Mouse (Mus musculus) forebrain, embryonic 15.5 days (tissue): ENCODE results near the gene Prkn. TPM values are rescaled to one million over a fixed set of nuclear protein-coding genes. Genes with fewer than 3 reads are reported as not detected.
A peak's percentile ranks its signal among the peaks of the same experiment; 100 is the strongest.

ENCODE experiments used
- ATAC-seq: fragments of 200-750 bp; cut with Nextera tagmentation; replicated peaks from 2 replicates; pipeline ENCODE4 v1.8.0; 2017; ENCODE audit warnings: mild to moderate bottlenecking, moderate TSS enrichment, moderate library complexity
- H3K27ac ChIP-seq: fragments of 300-500 bp; sonication (generic); replicated peaks from 2 replicates; pipeline ENCODE4 v1.5.1; 2015; ENCODE audit warnings: mild to moderate bottlenecking, inconsistent platforms
- H3K27me3 ChIP-seq: fragments of 300-500 bp; sonication (generic); 2 replicates; pipeline ENCODE4 v1.6.1; 2015; ENCODE audit warnings: inconsistent platforms
- H3K36me3 ChIP-seq: fragments of 300-500 bp; sonication (generic); 2 replicates; pipeline ENCODE4 v1.6.1; 2015; ENCODE audit warnings: mild to moderate bottlenecking, inconsistent platforms
- H3K4me1 ChIP-seq: fragments of 300-500 bp; sonication (generic); 2 replicates; pipeline ENCODE4 v1.6.1; 2015; ENCODE audit warnings: inconsistent platforms
- H3K4me2 ChIP-seq: fragments of 300-500 bp; sonication (generic); replicated peaks from 2 replicates; pipeline ENCODE4 v1.6.1; 2015; ENCODE audit warnings: mild to moderate bottlenecking, inconsistent platforms
- H3K4me3 ChIP-seq: fragments of 300-500 bp; sonication (generic); 2 replicates; pipeline ENCODE4 v1.5.1; 2015; ENCODE audit warnings: mild to moderate bottlenecking, inconsistent platforms
- H3K9ac ChIP-seq: fragments of 300-500 bp; sonication (generic); replicated peaks from 2 replicates; pipeline ENCODE4 v1.6.1; 2015; ENCODE audit warnings: mild to moderate bottlenecking, inconsistent platforms
- H3K9me3 ChIP-seq: fragments of 300-500 bp; sonication (generic); 2 replicates; pipeline ENCODE4 v1.6.1; 2016; ENCODE audit warnings: inconsistent platforms
- WGBS: fragments of 180-500 bp; shearing (Covaris S2); methylation state at CpG from one replicate; pipeline ENCODE4 v1.1.7; 2015; ENCODE audit warnings: mixed read lengths; 5-methylcytosine and 5-hydroxymethylcytosine counted together
- polyA plus RNA-seq: library from polyadenylated mRNA; unstranded; fragments of >200 nt; fragmentation: Nextera tagmentation; extraction: Ambion mirVana; gene quantifications from 2 replicates; pipeline ENCODE4 v1.2.1, GENCODE M21; 2015

Prkn gene
- polyA plus RNA-seq, 1 experiment from 2014 or later: 3.6 TPM

GRCm38 (mm10) chr17:12102326-12102725, 1262.1 kb downstream of the Prkn start:
- Histone ChIP-seq H3K36me3 (no peaks in the 10 kb centered on the region), H3K4me3 (no peak overlapping the region), H3K27me3 (no peaks in the 10 kb centered on the region), H3K9ac (no peak overlapping the region), H3K27ac (no peak overlapping the region), H3K4me2 (no peak overlapping the region), H3K4me1 (no peaks in the 10 kb centered on the region), H3K9me3 (no peaks in the 10 kb centered on the region)
- 95% methylated on average over 10 of the region's 10 CpGs for WGBS
- ATAC-seq: no peak

GRCm38 (mm10) chr17:12103781-12104180, 1263.6 kb downstream of the Prkn start:
- ATAC-seq: no peak
- WGBS: 85% methylated on average over 6 of the region's 6 CpGs
- no peaks in the 10 kb centered on the region for H3K27me3 ChIP-seq

GRCm38 (mm10) chr17:12104245-12104644, 1264.1 kb downstream of the Prkn start:
- no peak for ATAC-seq
- no peaks in the 10 kb centered on the region for H3K4me1 ChIP-seq
- H3K9me3 ChIP-seq: no peaks in the 10 kb centered on the region
- H3K27me3 ChIP-seq: no peaks in the 10 kb centered on the region
- no peak overlapping the region for H3K27ac ChIP-seq
- 88% methylated on average over 7 of the region's 7 CpGs for WGBS
- H3K4me2 ChIP-seq: no peak overlapping the region
- no peaks in the 10 kb centered on the region for H3K36me3 ChIP-seq
- no peak overlapping the region for H3K9ac ChIP-seq
- no peak overlapping the region for H3K4me3 ChIP-seq

More at GRCm38 (mm10) chr17:12103781-12104180, 1263.6 kb downstream of the Prkn start:
- Histone ChIP-seq H3K4me3 (no peak overlapping the region), H3K27ac (no peak overlapping the region), H3K9ac (no peak overlapping the region), H3K36me3 (no peaks in the 10 kb centered on the region), H3K9me3 (no peaks in the 10 kb centered on the region), H3K4me1 (no peaks in the 10 kb centered on the region), H3K4me2 (no peak overlapping the region)

- Histone ChIP-seq H3K27ac (no peak overlapping the region), H3K27me3 (no peaks in the 10 kb centered on the region), H3K9me3 (no peaks in the 10 kb centered on the region), H3K36me3 (no peaks in the 10 kb centered on the region), H3K4me3 (no peak overlapping the region), H3K4me2 (no peak overlapping the region), H3K4me1 (no peaks in the 10 kb centered on the region), H3K9ac (no peak overlapping the region)
- WGBS: 96% methylated on average over 6 of the region's 6 CpGs
- no peak for ATAC-seq
These were observed 1264.5 kb downstream of the Prkn start for GRCm38 (mm10) chr17:12104690-12105089.

- no peak overlapping the region for H3K27ac ChIP-seq
- no peak overlapping the region for H3K4me2 ChIP-seq
- 0 out of 2 replicates have a peak, but pooled peaks have one; percentile 35 for ATAC-seq
- no peaks in the 10 kb centered on the region for H3K4me1 ChIP-seq
- H3K36me3 ChIP-seq: no peaks in the 10 kb centered on the region
- H3K27me3 ChIP-seq: no peaks in the 10 kb centered on the region
- H3K4me3 ChIP-seq: no peak overlapping the region
- H3K9ac ChIP-seq: no peak overlapping the region
- H3K9me3 ChIP-seq: no peaks in the 10 kb centered on the region
- 37% methylated on average over 4 of the region's 4 CpGs for WGBS
These were observed 1266.1 kb downstream of the Prkn start for GRCm38 (mm10) chr17:12106255-12106654.

Other genes with a start within 250 kb of the Prkn start
- gene Pacrg, start 73 bp upstream of the Prkn start, polyA plus RNA-seq: 6.2 and 9.7 TPM in 2 replicates